Mouse (Mus musculus) limb, embryonic 14.5 days (tissue): ENCODE measurements around the gene 5430427O19Rik. TPM values are rescaled to one million over a fixed set of nuclear protein-coding genes. Genes with fewer than 3 reads are reported as not detected.

Experiments used
- ATAC-seq: fragments of 200-750 bp; cut with Nextera tagmentation; 2 replicates; pipeline ENCODE4 v1.8.0; 2017; ENCODE audit warnings: low read depth, moderate number of reproducible peaks, moderate TSS enrichment; ENCODE audit not compliant: low FRiP score
- DNase-seq: peaks from one replicate; pipeline ENCODE4 v3.0.0-alpha.2; 2015; ENCODE audit warnings: low spot score
- H3K27ac ChIP-seq: fragments of 300-500 bp; sonication (generic); replicated peaks from 2 replicates; pipeline ENCODE4 v1.5.1; 2014; ENCODE audit warnings: low read depth, mild to moderate bottlenecking, low read length, moderate library complexity, mixed read lengths
- H3K27me3 ChIP-seq: fragments of 300-500 bp; sonication (generic); 2 replicates; pipeline ENCODE4 v1.6.1; 2014; ENCODE audit warnings: low read length, mixed read lengths; ENCODE audit not compliant: control insufficient read depth, insufficient read depth
- H3K36me3 ChIP-seq: fragments of 300-500 bp; sonication (generic); 2 replicates; pipeline ENCODE4 v1.6.1; 2014; ENCODE audit warnings: mild to moderate bottlenecking, low read length, moderate library complexity, mixed read lengths; ENCODE audit not compliant: control insufficient read depth, insufficient read depth
- H3K4me1 ChIP-seq: fragments of 300-500 bp; sonication (generic); 2 replicates; pipeline ENCODE4 v1.6.1; 2014; ENCODE audit warnings: antibody characterized with exemption, low read length, mixed read lengths; ENCODE audit not compliant: control insufficient read depth, insufficient read depth
- H3K4me2 ChIP-seq: fragments of 300-500 bp; sonication (generic); replicated peaks from 2 replicates; pipeline ENCODE4 v1.6.1; 2014; ENCODE audit warnings: low read depth, mild to moderate bottlenecking, low read length, moderate library complexity; ENCODE audit not compliant: severe bottlenecking
- H3K4me3 ChIP-seq: fragments of 300-500 bp; sonication (generic); replicated peaks from 2 replicates; pipeline ENCODE4 v1.5.1; 2014; ENCODE audit warnings: low read length
- H3K9ac ChIP-seq: fragments of 300-500 bp; sonication (generic); 2 replicates; pipeline ENCODE4 v1.6.1; 2014; ENCODE audit warnings: mild to moderate bottlenecking, low read depth, low read length, moderate library complexity; ENCODE audit not compliant: severe bottlenecking
- H3K9me3 ChIP-seq: fragments of 300-500 bp; sonication (generic); 2 replicates; pipeline ENCODE4 v1.6.1; 2016; ENCODE audit warnings: low read length; ENCODE audit not compliant: control insufficient read depth
- POLR2A ChIP-seq: fragments of 200-500 bp; IDR thresholded peaks from 2 replicates; pipeline ENCODE4 v1.8.0; 2012; ENCODE audit warnings: inconsistent platforms, mild to moderate bottlenecking, moderate library complexity, borderline replicate concordance; ENCODE audit not compliant: insufficient read depth, insufficient read length; ENCODE audit errors: extremely low read depth
- WGBS: fragments of 180-500 bp; shearing (Covaris S2); extraction: QIAGEN DNeasy Blood & Tissue Kit; methylation state at CpG from one replicate; pipeline ENCODE4 v1.1.7; 2014; 5-methylcytosine and 5-hydroxymethylcytosine counted together
- polyA plus RNA-seq, 2 experiments: library from polyadenylated mRNA; depleted of rRNA in 1 of 2; stranded (reverse) in 1 of 2; unstranded in 1 of 2; fragments of >200 nt; fragmentation: Nextera tagmentation in 1 of 2; extraction: Ambion mirVana in 1 of 2; gene quantifications; 2 replicates each; pipeline versions ENCODE4 v1.2.1 to v1.2.3; 2012 to 2014

5430427O19Rik gene
- 0.06 and 0.13 TPM in 2 replicates for polyA plus RNA-seq (2012; rRNA removed)
- polyA plus RNA-seq (2014; fragmentation: Nextera tagmentation; extraction: Ambion mirVana) = 0.12 and 0.26 TPM in 2 replicates

DNA sequence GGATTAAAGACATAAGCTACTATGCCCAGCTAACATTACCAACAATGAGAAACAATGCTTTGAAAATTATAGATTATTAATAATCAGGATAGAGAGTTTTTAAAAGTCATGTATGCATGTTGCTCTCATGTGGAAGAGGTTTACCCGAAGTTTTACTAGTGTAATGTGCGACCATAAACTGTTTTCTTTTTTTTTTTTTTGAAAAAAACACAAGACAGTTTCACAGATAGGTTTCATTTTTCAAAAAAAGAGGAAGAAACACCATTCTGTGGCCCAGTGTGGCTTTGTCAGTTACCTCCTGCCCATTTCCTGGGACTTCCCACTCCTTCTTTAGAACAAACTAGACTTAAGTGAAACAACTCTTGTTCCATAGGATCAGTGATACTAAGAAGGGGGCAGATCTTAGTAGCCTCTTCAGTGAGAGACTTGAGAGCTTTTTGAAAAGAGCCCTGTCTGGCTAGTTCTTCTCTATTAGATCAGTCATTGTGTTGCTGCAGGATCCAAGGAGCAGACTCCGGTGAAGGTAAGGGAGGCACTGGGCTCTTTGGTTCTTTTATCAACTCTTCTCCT lies at the start of gene 5430427O19Rik:
5430427O19Rik (plus strand) TSS at position 441 of the 570 bp plus-strand sequence.
- Histone ChIP-seq H3K27ac (no peak within 1 kb of the TSS), H3K27me3 (no peaks in the 10 kb centered on the region), H3K4me1 (no peaks in the 10 kb centered on the region), H3K4me2 (no peak within 1 kb of the TSS), H3K4me3 (no peak within 1 kb of the TSS), H3K9ac (no peak within 1 kb of the TSS), H3K9me3 (no peaks in the 10 kb centered on the region), H3K36me3 (no peaks in the 10 kb centered on the region)
- no peak for TF ChIP-seq POLR2A
- ATAC-seq (no peak), DNase-seq (no peak)
- 78% methylated on average over 3 of the region's 3 CpGs for WGBS

DNA sequence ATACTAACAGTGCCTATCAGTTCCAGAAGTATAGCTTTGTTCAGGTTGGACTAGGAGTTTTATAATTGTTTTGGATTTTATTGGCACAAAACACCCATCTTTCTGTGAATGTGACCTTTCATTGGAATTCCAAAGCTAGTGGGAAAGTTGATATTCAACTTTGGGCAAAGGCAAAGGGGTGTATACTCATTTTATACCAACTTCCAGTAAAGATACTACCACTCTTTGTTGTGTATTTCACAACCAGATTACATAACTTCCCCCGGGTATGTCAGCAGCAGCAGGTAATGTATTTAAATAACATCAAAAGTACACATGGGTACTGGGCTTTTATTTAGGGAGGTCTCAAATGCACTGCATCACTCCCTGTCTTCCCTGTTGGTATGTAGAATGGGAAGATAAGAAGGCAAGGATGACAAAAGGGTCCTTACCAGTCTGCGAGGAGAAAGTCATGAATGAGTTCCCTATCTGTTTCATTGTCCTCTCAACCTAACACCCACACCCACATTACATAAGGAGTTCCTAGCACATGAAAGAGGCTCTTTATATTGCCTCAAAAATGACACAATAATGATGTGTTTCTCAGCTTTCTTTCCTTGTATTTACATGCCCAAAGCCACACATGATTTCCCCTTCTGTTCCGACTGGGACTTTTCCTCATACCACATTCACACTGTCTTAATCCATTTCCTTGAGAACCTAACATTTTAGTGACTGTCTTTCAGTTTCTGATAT lies 42.3 kb upstream of the 5430427O19Rik start:
- H3K4me3 ChIP-seq = no peak overlapping the region
- ATAC-seq = no peak
- no peaks in the 10 kb centered on the region for H3K4me1 ChIP-seq
- no peak overlapping the region for H3K9ac ChIP-seq
- no peak for TF ChIP-seq POLR2A
- H3K27me3 ChIP-seq = no peaks in the 10 kb centered on the region
- H3K4me2 ChIP-seq = no peak overlapping the region
- 77% methylated on average over 3 of the region's 3 CpGs for WGBS
- no peaks in the 10 kb centered on the region for H3K36me3 ChIP-seq
- no peak for DNase-seq
- H3K9me3 ChIP-seq = no peaks in the 10 kb centered on the region
- H3K27ac ChIP-seq = no peak overlapping the region

DNA sequence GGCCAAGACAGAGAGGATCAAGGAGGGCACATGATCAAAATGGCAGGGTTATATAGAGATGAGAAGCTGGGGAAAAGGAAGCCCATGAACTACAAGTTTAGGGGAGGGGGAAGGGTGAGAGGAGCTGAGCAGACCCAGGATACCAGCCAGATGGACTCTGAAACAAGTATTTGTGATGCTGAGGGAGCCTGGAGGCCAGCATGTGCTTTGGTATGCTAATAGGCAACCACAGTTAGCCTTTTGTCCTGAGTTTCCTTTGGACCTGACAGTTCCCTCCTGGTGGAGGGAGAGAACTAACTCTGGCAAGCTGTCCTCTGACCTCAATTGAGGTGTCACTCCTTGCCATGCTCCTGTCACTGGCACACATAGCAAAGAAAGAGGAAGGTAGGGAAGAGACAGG lies 41.2 kb upstream of the 5430427O19Rik start:
- no peak for ATAC-seq
- H3K9me3 ChIP-seq = no peaks in the 10 kb centered on the region
- no peak for DNase-seq
- no peak overlapping the region for H3K27ac ChIP-seq
- no peak overlapping the region for H3K9ac ChIP-seq
- no peaks in the 10 kb centered on the region for H3K4me1 ChIP-seq
- no peaks in the 10 kb centered on the region for H3K27me3 ChIP-seq
- H3K36me3 ChIP-seq = no peaks in the 10 kb centered on the region
- H3K4me3 ChIP-seq = no peak overlapping the region
- no peak for TF ChIP-seq POLR2A
- no peak overlapping the region for H3K4me2 ChIP-seq

DNA sequence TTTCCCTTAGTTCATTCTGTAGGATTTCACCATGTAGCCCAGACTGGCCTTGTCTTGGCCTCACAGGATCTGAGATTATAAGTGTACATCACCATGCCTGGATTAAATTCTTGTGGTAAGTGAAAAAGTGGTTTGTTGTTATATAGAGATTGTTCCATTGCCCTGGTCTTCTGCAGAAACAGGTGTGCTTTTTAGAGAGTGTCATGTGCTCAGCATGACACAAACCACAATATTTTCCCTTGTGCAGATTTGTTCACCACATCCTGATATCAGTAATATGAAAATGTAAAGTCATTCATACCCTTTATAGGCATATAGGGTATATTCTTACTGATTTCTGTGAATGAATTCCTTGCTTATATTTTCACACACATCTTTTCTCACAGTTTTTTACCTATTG lies 31.0 kb upstream of the 5430427O19Rik start:
- no peak for ATAC-seq
- H3K27ac ChIP-seq = no peak overlapping the region
- TF ChIP-seq POLR2A = no peak

DNA sequence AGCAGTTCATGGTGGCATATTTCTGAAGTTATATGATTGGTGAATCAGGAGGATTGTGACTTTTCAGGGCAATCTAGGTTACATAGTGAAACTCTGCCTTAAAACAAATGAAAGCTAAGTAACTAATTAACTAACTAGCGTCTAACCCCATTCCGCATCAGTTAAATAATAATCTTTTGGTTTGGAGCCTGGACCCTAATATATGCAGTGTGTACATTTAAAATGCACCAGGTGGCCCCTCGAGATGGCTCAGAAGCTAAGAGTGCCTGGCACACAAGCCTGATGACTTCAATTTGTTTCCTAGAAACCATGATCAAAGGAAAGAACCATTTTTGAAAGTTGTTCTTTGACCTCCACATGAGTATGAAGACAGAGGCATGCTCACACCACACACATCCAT lies 14.2 kb upstream of the 5430427O19Rik start:
- H3K9ac ChIP-seq = no peak overlapping the region
- H3K36me3 ChIP-seq = no peaks in the 10 kb centered on the region
- no peak for DNase-seq
- no peak for TF ChIP-seq POLR2A
- H3K9me3 ChIP-seq = no peaks in the 10 kb centered on the region
- WGBS = 70% methylated on average over 3 of the region's 3 CpGs
- no peaks in the 10 kb centered on the region for H3K27me3 ChIP-seq
- no peak overlapping the region for H3K4me3 ChIP-seq
- no peak overlapping the region for H3K27ac ChIP-seq
- no peak overlapping the region for H3K4me2 ChIP-seq
- H3K4me1 ChIP-seq = no peaks in the 10 kb centered on the region
- no peak for ATAC-seq

More for the DNA sequence above, 31.0 kb upstream of the 5430427O19Rik start:
- Histone ChIP-seq H3K36me3 (no peaks in the 10 kb centered on the region), H3K4me2 (no peak overlapping the region), H3K9me3 (no peaks in the 10 kb centered on the region), H3K27me3 (no peaks in the 10 kb centered on the region), H3K4me1 (no peaks in the 10 kb centered on the region), H3K4me3 (no peak overlapping the region), H3K9ac (no peak overlapping the region)
- no peak for DNase-seq
